Mouse (Mus musculus) heart, postnatal 25 days (tissue): ENCODE measurements around the gene Stau1. TPM values are rescaled to one million over a fixed set of nuclear protein-coding genes. Genes with fewer than 3 reads are reported as not detected.

ENCODE experiments used
- DNase-seq: peaks from one replicate; pipeline ENCODE4 v3.0.0; 2022; ENCODE audit warnings: low spot score
- intact Hi-C: fragments of 180-260 bp; cut with DNase I; formaldehyde crosslinking; loops from one replicate; pipeline ENCODE4 v1.15.1; 2025
- total RNA-seq, 2 experiments: library from RNA; stranded (reverse); gene quantifications; 2 replicates each; pipeline ENCODE4 v1.2.3; 2021

The Stau1 gene
- total RNA-seq, 2 experiments from 2014 or later: 41.7 to 45.4 TPM

- DNase-seq: no peak
- intact Hi-C loops: no loop called here
Measured at GRCm38 (mm10) chr2:166943146-166943545, 53.0 kb downstream of the Stau1 start.

GRCm38 (mm10) chr2:166936166-166936565 lies 59.9 kb downstream of the Stau1 start:
- intact Hi-C loops: no loop called here
- no peak for DNase-seq

GRCm38 (mm10) chr2:166935582-166935981 lies 60.5 kb downstream of the Stau1 start:
- intact Hi-C loops: no loop called here
- no peak for DNase-seq

- intact Hi-C loops: no loop called here
- DNase-seq: no peak
Measured at GRCm38 (mm10) chr2:166934416-166934815, 61.7 kb downstream of the Stau1 start.

GRCm38 (mm10) chr2:166933943-166934342 lies 62.2 kb downstream of the Stau1 start:
- intact Hi-C loops: no loop called here
- DNase-seq: no peak

GRCm38 (mm10) chr2:166923971-166924370 lies 72.1 kb downstream of the Stau1 start:
- no peak for DNase-seq
- intact Hi-C loops: no loop called here

GRCm38 (mm10) chr2:166910536-166910935 lies 85.6 kb downstream of the Stau1 start:
- intact Hi-C loops: no loop called here
- no peak for DNase-seq

- no peak for DNase-seq
- intact Hi-C loops: loop anchor here (5.0 kb wide), 1 partner anchor 88 kb away; the partner anchor contains the start of gene Stau1
Measured at GRCm38 (mm10) chr2:166909729-166910128, 86.4 kb downstream of the Stau1 start.

GRCm38 (mm10) chr2:166906523-166907182 lies 89.4 kb downstream of the Stau1 start:
- intact Hi-C loops: loop anchor here (5.0 kb wide), 1 partner anchor 91 kb away; the partner anchor contains the start of gene Stau1
- DNase-seq: no peak

GRCm38 (mm10) chr2:166905711-166906522 lies 90.2 kb downstream of the Stau1 start, which contains the start of gene Cse1l:
Gene Cse1l, plus strand, starts transcription at chr2:166906040.
- peak; percentile 92 for DNase-seq
- intact Hi-C loops: loop anchor here (5.0 kb wide), 1 partner anchor 91 kb away; the partner anchor contains the start of gene Stau1

- DNase-seq: no peak
- intact Hi-C loops: no loop called here
Measured at GRCm38 (mm10) chr2:166903719-166904282, 92.3 kb downstream of the Stau1 start.

GRCm38 (mm10) chr2:166900792-166901505 lies 95.2 kb downstream of the Stau1 start:
- DNase-seq: no peak
- intact Hi-C loops: no loop called here

GRCm38 (mm10) chr2:166899746-166900145 lies 96.4 kb downstream of the Stau1 start:
- intact Hi-C loops: no loop called here
- no peak for DNase-seq

- no peak for DNase-seq
- intact Hi-C loops: no loop called here
Measured at GRCm38 (mm10) chr2:166899161-166899560, 96.9 kb downstream of the Stau1 start.

Other genes starting within 250 kb of the Stau1 start
- 1 to 10 TPM; 2.3 to 3.7 TPM for gene Trp53rkb, start 203.8 kb downstream of the Stau1 start, total RNA-seq
- 10 to 100 TPM; 42.6 to 43.8 TPM for gene Arfgef2, start 190.7 kb downstream of the Stau1 start, total RNA-seq
- 10 to 100 TPM; 39.2 to 41.2 TPM for gene Cse1l, start 90.3 kb downstream of the Stau1 start, total RNA-seq
- gene Ddx27, start 18.9 kb upstream of the Stau1 start, total RNA-seq: 10 to 100 TPM; 10.0 to 11.3 TPM
- 10 to 100 TPM; 31.6 to 36.3 TPM for gene Znfx1, start 66.7 kb upstream of the Stau1 start, total RNA-seq
- 10 to 100 TPM; 40.9 to 47.9 TPM for gene Kcnb1, start 193.9 kb upstream of the Stau1 start, total RNA-seq
- gene Ptgis, start 244.3 kb upstream of the Stau1 start, total RNA-seq: 10 to 100 TPM; 18.8 to 24.6 TPM